Mouse (Mus musculus) kidney, adult 8-10 months (tissue): ENCODE measurements at regions not wholly inside any gene's neighbourhood (a gene's known extent, or its start where the extent isn't known, plus 50 kb on each side); places are given as distances from the start of the nearest gene placed in this dataset.
"Not testable (repeated sequence)": the region's sequence is repeated elsewhere in the genome, so short reads cannot be mapped to it uniquely, and the experiment has no call there.

Experiments used
- DNase-seq, 2 experiments: peaks; one replicate each; pipeline ENCODE4 v3.0.0; 2022

DNA sequence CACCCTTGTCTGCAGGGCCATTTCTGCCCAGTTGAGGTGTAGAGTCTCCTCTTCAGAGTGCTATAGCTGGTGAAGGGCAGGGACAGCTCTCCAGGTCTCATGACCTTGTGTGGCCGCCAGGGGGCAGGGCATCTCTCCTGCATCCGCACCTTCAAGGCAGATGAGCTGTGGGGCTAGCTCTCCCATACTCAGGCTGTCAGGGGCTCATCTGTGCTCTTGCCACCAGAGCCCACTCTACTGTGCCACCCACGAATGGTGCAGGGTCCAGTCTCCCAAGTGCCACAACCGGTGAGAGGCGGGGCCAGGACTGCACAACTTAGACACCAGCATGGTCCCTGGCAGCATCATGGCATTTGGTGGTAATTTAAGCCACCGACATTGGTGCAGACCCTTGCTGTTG, 111.3 kb downstream of the Syt10 start:
- DNase-seq = peak in 1 of 2 experiments; percentile 22

DNA sequence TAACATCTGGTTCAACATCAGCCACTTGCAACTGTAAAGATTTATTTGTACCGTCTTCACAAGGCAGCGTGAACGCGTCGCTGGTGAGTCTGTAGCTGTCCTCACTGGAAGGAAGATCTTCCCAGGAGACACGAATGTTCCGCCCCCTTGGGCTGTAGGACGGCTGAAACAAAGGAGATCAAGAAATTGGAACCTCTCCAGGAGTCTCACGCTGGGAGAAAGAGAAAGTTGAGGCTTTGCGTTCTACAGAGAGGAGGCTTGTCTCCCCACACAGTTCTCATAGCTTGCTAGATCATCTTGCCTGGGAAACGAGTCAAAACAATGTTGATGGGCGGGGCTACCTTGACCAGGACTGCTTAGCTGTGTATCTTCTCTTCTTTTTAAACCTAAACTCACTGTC, 117.3 kb downstream of the Syt10 start:
- no peak for DNase-seq

DNA sequence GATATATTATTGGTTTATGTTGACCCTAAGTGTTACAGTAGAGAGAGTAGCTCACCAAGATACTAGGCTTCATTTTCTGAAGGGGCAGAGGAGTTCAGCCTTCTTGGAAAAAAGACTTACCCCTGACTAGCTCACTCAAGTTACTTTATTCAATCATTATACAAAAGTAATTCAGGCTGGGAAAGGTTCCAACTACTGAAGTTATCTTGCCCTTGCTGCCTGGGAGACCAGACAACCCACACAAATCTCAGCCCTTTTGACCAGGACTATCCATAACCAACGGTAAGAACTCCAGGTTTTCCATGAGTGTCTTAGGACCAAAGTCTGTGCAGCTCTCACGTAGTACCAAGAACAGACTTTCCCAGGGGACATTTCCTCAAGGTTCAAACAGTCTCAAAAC, 105.5 kb upstream of the Rabl2 start:
- peak; percentile 3 to 27 for DNase-seq

DNA sequence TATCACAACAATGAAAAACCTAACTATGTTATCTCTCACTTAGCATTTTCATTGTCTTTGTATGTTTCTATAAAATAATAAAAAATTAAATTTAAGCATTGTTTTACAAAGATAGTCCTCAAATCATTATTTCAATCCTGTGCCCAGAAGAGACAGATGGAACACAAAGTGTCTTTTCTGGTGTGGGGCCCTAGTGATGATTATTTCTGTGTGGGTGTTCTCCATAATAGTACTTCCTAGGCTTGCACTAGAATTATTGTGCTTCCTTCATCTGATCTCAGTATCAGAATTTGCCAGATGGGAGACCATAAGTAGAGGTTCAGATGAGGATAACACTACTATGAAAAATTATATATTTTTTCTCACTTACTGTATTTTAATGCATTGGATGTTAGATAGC, 84.6 kb upstream of the Rabl2 start:
- DNase-seq = no peak

DNA sequence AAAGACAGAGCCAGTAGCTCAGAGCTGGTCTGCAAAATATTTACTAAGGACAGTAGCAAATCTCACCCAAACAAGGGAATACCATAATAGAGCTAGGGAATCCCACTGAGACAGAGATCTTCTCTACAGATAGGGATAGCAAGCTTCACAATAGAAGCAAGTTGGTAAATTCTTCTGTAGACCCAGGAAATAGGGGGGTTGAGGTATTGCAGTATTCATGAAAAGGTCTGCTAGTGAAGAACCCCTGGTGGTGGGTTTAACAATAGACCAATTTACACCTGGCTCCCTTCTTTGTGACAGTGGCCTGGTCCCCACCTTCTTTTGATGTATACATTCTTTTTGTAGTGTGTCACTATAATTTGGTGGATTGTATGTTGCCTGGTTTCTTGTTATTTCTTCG, 64.8 kb upstream of the Rabl2 start:
- not testable (repeated sequence) for DNase-seq
